Mouse (Mus musculus): Measurements from ENCODE around the gene Tnks1bp1.

Tnks1bp1 gene

GRCm38 (mm10) chr2:85047596-85048167, at the start of gene Tnks1bp1:
Gene Tnks1bp1 (plus strand): TSS chr2:85048022.
- peak; percentile 84 for DNase-seq (ENCODE audit: low read depth, low spot score)

DNA sequence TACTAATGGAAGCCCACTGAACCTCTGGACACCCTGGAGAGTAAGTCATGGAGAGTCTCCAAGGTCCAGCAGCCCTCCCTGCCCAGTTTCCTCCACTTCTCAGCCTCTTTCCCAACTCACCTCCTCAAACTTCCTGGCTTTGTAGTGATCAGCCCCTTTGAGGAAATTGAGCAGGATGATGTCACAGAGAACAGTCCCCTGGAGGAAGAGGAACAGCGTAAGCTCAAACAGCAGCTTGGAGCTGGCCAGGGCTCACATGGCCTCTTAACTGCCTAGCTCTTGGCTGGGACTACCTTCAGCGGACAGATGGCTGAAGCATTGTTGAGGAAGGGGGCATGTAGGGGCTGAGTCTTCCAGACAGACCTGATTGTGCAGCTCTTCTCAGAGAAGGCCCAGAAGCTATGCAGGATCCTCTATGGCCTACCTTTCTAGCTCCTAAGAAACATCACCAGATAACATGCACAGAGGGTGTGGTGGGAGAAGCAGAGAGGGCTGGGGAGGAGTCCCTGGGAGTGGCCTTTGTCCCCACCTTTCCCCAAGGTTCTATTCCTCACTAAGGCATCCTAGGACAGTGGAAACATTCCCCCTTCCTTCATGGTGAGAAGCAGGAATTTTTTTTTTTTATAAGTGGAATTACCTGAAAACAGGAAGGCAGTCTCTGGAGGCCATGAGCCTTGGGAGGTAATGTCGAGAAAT, 48.2 kb upstream of the Tnks1bp1 start:
- no peak for DNase-seq (ENCODE audit: low read depth, low spot score)

GRCm38 (mm10) chr2:85001497-85001896, 46.3 kb upstream of the Tnks1bp1 start:
- no peak for DNase-seq (ENCODE audit: low read depth, low spot score)

DNA sequence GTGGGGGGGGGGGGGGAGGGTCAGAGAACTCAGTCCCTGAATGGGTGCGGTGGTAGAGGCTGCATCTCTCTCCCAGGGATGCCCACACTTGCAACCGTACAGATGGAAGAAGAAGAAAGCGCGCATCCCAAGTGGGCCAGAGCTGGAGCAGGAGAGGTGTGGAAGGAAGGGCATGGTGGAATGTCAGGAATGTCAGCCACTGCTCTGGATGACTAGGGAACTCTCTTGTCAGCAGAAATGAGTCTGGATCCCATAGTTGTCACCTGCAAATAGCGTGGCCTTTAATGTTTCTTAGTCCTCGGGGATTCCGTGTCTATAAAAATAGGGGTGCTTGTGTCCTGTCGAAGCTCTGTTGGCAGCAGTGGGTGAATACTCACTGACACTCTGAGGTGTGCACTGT, 45.2 kb upstream of the Tnks1bp1 start:
- DNase-seq (ENCODE audit: low read depth, low spot score) = no peak

DNA sequence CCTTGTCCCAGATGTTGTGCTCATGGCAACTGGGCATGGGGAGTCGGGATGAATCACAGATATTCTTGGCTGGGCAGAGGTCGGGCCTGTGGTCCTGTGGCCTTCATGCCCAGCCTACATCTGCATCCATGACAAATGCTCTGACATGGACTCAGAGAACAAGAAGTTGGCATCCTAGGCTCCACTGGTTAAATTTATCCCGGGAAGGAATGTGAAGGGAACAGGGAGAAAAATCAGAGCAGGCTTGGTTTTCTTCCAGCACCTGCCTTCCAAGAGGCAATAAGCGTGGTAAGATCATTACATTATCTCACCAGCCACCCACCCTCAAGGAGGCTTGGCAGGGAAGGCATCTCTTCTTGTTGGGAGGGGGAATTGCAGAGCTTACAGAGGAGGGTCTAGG, 43.5 kb upstream of the Tnks1bp1 start:
- DNase-seq (ENCODE audit: low read depth, low spot score) = no peak

GRCm38 (mm10) chr2:85006600-85006999, 41.2 kb upstream of the Tnks1bp1 start:
- DNase-seq (ENCODE audit: low read depth, low spot score) = no peak

DNA sequence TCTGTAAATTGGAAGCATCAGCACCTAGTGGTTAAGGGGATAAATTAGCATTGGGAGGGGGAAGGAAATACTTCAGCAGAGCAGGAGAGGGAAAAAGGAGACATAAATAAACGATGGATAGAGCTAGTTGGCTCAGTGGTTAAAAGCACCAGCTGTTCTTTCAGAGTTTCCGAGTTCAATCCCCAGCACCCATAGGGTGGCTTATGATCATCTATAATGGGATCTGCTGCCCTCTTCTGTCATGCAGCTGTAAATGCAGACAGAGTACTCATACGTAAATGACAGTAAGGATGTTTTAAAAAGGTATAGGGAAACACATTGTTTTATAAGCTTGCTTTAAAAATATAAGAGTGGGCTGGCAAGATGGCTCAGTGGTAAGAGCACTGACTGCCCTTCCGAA, 40.1 kb upstream of the Tnks1bp1 start:
- no peak for DNase-seq (ENCODE audit: low read depth, low spot score)

DNA sequence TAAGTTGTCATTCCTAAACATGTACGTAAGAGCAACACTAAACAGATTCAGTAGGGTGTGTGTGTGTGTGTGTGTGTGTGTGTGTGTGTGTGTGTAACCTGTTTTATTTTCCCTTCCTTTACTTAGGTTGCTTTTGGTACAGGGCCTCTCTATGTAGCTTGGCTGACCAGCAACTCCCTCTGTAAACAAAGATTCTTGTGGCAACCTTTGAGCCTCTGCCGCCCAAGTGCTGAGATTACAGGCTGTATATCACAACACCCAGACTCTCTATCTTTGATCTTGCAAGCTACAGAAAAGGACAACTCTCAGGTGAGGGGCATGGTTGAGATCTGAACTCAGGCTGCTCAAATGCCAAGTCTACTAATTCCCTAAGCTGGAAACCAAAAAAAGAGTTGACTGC, 38.6 kb upstream of the Tnks1bp1 start:
- no peak for DNase-seq (ENCODE audit: low read depth, low spot score)

DNA sequence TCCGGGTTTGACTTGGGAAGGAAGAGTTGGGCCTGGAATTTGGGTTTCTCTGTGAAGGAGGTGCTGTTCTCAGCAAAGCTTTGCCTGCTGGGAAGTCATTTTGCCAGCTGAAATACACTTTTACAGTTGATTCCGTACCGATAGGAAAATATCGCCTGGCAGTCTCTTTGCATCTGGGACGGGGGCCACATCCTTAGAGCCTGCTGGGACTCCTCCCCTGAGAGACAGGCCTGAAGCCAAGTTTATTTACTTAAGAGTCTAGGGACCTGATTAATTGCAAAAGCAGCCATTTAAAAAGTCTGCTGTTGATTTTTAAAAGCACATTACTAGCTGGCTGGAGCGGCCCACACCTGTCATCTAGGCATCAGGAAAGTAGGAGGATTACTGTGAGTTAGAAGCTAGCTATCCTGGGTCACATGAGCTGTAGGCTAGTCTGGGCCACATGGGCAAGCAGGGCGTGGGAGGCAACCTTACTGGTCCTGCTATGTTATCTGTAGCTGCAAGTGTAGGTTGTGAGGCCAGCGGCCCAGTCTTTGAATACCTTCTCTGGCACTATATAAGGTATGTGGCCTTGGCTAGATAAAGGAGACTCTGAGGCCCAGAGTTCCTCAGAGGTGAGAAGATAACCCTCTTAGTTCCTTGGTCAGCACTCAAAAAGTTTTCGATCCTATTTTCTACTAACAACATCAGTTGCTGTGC, 35.8 kb upstream of the Tnks1bp1 start:
- DNase-seq (ENCODE audit: low read depth, low spot score) = peak; percentile 30

- peak; percentile 34 for DNase-seq (ENCODE audit: low read depth, low spot score)
These were observed 35.1 kb upstream of the Tnks1bp1 start for GRCm38 (mm10) chr2:85012679-85013078.

- DNase-seq (ENCODE audit: low read depth, low spot score) = no peak
These were observed 33.8 kb upstream of the Tnks1bp1 start for GRCm38 (mm10) chr2:85013826-85014587.

DNA sequence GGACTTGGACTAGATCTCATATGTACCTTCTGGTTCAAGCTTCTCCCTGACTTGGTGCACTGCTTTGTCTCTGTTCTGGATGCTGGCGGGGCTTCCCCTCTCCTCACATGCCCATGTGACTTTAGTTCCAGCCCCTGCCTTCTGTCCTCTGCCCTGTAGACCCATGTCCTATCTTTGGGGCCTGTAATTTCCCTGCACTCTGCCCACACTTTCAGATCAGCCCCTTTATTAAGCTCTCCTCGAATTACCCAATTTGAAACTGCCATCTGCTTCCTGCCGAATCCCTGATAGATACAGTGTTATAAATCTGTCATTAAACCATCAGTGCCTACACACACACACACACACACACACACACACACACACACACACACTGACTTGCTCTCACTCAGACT, 33.2 kb upstream of the Tnks1bp1 start:
- DNase-seq (ENCODE audit: low read depth, low spot score) = no peak

DNA sequence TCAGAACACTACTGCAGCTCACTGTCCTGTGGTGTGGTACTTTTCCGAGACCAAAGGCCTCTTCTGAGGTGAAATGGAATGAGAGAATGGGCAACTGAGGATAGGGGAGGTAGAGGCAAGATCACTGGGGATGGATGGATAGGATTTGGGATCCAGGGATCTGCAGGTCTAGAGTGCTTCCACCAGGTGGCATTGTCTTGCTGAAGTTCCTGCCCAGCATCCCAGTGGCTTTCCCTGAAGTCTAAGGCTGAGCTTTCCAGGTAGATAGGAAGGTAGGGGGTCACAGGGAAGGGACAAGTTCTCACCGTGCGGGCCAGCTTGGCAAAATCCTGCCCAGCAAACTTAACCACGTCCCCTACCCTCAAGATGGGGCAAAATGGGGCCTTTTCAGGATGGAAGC, 25.8 kb upstream of the Tnks1bp1 start:
- DNase-seq (ENCODE audit: low read depth, low spot score) = no peak

DNA sequence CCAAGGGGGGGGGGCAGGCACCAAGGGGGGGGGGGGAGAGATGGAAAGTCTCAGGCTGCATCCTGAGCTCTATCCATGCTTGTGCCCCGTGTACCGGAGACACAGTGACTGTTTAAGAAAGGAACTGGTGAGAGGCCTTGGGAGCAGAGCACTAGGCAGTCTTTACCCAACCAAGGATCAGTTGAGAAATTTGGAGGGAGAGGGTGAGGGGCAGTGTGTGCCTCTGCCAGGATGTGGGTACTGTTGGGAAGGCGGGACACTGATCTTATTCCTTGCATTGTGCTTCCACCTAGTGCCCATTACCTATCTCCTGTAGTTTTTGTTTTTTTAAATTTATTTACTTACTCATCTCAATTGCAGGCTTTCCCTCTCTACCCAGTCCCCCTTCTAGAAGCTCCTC, 21.6 kb upstream of the Tnks1bp1 start:
- DNase-seq (ENCODE audit: low read depth, low spot score) = no peak

DNA sequence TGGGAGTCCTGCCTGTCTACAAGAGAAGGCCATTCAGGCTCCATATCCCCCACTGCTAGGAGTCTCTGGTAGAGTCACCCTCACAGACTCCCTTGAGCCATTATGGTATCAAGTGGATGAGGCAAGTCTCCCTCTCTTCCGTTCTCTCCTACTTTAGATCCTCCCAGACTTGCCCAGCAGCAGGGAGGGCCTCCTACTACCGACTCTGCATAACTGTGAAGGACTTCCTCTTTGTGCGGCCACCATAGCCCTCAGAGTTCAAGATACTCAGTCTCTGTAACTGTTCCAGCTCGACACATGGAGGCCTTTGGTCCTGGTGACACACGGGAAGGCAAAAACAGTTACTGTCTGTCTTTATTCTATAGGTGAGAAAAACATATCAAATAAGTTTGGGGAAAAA, 20.5 kb upstream of the Tnks1bp1 start:
- DNase-seq (ENCODE audit: low read depth, low spot score) = no peak

DNA sequence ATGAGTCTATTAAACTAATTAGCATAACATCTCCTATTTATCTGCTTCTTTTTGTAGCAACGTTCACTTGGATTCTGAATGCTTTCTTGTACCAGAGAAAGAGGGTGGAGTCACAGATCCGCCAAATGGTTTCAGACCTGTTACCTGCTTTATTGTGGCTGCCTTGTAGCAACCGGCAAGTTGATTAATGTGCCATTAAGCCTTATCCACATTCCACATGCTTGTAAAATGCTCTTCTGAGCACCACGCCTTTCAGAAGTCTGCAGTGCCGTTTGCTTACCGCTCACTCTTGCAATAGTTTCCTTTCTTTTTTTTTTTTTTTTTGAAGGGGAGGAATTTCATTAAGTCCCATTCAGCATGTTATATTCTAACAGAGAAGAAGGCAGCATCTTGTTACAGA, 17.9 kb upstream of the Tnks1bp1 start:
- no peak for DNase-seq (ENCODE audit: low read depth, low spot score)

DNA sequence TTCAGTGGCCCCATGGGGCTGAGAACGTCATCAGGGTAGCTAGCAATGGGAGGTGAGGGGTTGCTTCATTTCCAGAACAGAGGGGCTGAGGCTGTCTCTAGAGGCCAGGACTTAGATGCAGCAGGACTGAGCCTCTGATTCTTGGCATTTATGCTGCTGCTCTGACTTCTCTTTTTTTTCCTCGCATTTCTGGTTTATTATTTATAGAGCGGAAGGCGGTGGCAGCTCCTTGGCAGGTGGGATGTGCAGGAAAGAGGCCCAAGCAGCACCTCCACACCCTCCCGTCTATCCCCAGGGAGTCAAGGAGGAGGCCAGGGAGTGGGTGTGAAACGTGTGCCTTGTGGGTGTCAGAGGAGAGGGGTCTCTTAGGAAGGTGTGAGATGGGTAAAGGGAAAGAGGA, 16.8 kb upstream of the Tnks1bp1 start:
- DNase-seq (ENCODE audit: low read depth, low spot score) = no peak

DNA sequence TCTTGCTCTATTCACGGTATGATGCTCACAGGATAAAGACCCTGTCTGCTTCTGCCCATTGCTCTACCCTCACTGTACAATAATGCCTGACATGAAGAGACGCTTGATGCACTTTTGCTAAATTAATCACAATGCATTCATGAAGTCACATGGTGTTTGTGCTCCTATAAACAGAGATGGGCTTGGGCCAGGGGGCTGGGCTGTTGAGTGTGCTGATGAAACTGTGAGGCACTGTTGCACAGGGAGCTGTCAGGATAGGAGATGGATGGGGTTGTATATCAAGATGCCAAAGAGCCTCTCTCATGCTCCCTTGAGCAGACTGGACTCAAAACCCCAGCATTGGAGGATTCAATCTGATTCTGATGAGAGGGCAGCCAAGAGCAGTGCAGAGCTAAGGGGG, 14.7 kb upstream of the Tnks1bp1 start:
- no peak for DNase-seq (ENCODE audit: low read depth, low spot score)

GRCm38 (mm10) chr2:85034169-85034568, 13.7 kb upstream of the Tnks1bp1 start:
- DNase-seq (ENCODE audit: low read depth, low spot score) = no peak

DNA sequence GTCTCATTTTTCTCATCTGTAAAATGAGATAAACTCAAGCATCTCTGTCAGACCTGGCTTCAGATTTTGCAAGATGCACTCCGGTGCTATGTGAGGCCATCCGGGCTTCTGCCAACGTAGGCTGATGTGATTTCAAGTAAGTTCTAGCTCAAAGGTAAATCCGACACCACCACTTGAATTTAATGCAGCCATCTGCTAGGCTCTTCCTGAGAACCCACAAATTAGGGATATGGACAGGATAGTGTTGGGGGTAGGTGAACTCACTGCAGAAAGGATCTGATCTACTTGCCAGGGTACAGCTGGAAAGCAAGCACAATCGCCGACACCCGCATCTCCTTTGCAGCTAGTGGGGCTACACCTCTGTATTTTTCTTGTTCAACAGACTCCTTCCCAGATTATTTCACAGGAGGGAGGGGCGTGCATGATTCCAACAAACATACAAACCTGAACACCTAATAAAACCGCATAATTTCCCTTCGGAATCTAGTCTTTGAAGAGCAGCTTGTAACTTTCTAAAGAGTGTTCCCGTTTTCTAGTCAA, 11.2 kb upstream of the Tnks1bp1 start:
- no peak for DNase-seq (ENCODE audit: low read depth, low spot score)

DNA sequence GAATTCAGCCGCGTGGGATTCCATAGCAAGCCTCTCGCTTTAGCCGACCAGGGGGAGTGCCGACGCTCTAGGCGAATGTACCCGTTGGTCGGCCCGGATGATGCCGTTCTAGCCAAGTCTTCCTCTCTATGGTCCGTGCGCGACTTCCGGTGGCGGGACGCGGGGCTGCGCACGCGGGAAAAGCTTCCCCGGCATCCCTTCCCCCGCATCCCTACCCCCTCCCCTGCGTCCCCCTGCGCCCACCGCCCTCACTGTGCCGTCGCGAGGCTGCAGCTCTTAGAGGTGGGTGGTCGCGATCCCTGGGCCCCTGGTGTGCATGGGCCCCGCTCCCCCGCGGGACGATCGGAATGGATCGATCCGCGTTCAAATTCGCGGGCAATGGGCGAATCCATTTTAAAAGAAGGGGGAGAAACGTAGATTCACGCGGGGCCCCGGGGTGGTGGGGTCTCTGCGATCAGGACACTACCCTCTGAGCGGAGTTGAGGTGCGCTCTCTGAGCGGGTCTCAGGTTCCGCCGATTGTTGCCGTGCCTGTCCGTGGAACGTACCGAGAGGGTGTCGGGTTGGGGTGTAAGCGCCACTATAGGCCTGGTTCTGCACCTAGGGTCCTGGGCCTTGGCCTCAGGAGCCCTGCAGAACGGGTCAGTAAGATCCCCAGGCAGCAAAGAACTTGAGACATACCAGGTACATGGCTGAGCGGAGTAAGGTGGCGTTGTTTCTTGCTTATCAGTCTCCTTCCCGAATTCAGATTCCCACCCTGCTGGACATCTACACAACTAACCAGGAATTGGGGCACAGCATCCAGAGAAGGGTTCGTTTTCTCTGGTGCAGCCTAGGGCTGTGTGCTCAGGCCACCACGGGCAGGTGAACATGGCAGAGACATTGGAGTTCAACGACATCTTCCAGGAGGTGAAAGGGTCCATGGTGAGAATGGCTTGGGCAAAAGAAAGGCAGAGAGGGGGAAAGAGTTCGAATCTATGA, 10.5 kb upstream of the Tnks1bp1 start, which contains the start of the genes Ssrp1 and P2rx3:
Gene Ssrp1, plus strand, starts transcription at position 188 of the 980 bp plus-strand sequence.
Gene P2rx3, minus strand, starts transcription at position 416 of the 980 bp plus-strand sequence.
- peak; percentile 88 for DNase-seq (ENCODE audit: low read depth, low spot score)

Data from brain, embryonic 18.5 days (tissue).